Mouse (Mus musculus) neutrophil, adult 5-6 weeks (primary cell): Measurements from ENCODE around the gene Gpr108. TPM values are rescaled to one million over a fixed set of nuclear protein-coding genes. Genes with fewer than 3 reads are reported as not detected.

Experiments
- ATAC-seq: fragments of 151-379, 151-347 bp; 2 replicates; pipeline ENCODE4 v1.8.0; 2017; ENCODE audit warnings: mild to moderate bottlenecking, moderate TSS enrichment; ENCODE audit not compliant: insufficient number of reproducible peaks, poor library complexity, low FRiP score, severe bottlenecking; ENCODE audit errors: extremely low read depth
- total RNA-seq: library from RNA; stranded (forward); fragments of 200-1000 nt; gene quantifications from 2 replicates; pipeline ENCODE4 v1.2.3, GENCODE M21; 2017

Gpr108 gene
- total RNA-seq, 1 experiment from 2014 or later: 34.1 TPM

DNA sequence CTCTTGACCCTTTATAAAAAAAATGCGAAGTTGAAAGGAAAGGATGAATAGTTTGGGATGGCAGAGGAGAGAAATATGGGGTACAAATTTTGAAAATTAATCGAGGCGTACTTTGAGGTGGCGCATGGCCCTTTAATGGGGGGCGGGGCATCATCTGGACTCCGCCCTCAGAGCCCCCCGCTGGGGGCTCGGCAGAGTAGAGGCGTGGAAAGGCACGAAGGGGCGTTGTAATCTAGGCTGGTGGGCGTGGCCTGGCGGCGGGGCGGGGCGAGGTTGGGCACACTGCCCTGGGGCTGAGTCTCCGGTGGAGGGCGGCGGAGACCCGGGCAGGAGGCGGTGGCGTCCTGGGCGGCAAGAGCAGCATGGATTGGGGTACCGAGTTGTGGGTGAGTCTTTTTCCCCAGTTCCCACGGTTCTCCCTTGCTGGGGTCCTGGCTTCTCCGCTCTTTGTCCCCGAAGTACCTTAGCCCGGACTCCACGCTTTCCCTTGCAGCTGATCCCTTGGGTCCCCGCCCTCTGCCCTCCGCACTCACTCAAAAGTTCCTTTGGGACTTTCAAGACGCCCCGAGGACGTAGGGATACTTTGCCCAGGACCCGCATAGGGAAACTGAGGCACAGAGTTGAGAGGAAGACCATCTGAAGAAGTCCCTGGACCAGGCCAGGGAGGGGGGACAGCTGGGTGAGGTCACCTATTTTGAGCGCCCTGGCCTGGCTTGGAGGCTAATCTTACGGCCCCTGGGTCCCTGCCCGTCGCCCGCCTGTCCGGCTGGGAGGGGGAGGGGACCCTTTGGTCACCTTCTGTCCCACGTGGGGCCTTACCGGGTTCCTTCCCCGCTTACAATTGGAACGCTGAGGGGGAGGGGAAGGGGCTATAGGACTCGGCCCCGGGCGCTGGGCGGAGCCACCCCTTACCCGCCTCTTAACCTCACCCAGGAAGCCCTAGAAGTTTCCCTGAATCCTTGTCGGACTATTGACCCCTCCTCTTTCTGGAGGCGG lies 1.2 kb upstream of the Gpr108 start, which contains the start of gene Trip10:
TSS of gene Trip10 (plus strand) at position 270 of the 996 bp plus-strand sequence.
- ATAC-seq: peak; percentile 36

DNA sequence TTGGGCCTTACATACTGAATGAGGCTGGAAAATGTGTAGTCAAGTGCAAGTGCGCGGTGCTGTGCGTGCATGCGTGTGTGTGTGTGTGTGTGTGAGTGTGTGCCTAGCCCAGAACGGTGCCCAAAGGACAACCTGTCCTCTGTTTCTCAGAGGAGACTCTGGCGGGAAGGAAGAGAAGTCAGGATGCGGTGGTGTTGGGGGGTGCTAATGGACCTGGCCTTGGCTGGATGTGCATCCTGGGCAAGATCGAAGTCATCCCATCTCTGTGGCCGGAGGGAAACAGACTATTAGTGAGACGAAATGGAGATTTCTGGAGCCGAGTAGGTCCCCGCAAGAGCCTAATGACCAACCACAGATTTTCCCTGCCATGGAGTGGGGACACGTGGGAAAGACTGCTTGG lies 525 bp upstream of the Gpr108 start:
- ATAC-seq: no peak

DNA sequence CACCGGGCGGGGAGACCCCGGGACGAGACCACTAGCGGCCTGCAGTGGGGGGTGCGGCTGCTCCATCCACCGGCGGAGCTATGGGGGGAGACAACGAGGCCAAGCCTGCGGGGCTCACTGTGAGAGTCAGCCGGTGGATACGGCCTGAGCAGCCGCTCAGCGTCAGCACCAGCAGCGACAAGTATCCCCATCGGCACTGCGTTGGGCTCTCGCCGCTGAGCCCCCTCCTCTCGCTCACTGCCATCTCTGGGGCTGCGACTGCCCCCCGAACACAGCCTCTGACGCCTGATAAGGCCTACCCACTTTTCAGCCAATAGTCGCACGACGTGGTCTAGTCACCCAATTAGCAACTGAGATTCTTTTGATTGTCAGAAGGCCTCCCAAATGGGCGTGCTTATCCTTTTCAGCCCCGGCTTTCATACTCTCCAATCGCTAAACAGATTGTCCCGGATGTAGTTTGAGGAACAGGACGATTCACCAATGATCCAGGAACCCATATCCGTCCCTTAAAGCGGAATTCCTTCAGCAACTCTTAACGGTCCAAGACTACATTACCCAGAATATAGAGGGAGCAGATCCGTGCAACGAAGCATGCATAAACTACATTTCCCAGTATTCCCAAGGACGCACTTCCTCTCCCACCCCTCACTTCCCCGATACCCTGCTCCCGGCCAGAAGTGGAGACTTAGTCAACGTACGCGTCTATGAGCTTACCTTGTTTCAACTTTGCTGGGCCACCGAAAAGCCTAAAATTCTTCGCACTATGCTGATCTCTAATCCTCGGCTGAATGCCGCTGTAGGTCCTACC lies 649 bp downstream of the Gpr108 start:
- peak; percentile 78 for ATAC-seq

DNA sequence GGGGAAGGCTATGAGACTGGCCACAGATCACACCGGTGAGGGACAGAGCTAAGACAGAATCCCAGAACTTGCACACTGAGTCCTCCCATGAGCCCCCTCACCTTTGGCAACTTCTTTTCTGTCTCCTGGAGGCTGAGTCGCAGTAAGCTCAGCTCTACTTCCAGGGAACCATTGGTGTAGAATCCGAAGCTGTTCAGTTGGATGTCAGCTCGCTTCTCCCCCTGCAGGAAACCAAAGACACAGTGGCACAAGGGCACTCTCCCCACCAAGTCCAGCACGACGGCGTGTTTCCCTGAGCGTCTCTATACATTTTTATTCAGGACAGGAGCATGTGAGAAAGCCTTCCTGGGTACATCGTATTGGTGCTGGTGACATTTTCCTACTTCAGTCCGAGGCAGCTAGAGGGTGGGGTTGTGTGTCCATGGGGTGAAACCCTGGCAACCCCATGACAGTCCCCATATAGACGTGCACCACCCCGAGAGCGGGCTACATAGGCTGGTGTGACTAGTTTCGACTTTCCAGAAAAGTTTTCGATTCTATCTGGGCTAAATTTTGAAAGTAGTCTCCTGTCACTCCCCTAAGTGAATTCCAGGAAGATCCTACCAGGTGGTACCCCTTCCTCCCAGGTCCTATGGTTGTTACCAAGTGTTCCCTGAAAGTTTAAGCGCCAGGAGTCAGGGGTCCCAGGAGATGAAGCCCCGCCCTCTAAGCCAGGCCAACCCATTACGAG lies 1.4 kb downstream of the Gpr108 start:
- no peak for ATAC-seq

DNA sequence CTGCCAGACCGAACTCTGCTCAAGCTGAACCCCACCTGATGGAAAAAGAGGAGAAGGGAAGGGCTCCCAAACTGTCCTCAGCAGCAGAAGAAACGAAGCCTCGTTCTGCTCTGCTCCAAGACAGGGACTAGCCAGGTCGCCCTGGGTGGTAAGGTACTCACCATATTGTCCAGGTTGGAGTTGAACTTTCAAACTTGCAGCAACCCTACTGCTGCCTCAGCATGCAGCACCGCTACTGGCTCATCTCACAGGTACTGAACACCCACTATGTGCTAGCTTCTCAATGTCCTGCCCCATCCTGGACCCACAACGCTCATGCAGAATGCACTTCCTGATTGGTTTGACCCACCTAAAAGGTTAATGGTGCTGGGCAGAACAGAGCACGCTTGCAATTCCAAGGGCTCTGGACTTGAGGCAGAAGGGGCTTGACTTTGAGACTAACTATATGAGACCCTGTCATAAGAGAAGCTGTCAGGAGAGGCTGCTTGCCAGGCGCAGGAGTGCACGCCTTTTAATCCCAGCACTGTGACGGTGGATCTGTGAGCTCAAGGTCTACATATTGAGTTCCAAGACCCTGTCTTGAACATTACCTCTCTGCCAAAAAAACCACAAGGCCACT lies 2.8 kb downstream of the Gpr108 start:
- no peak for ATAC-seq

DNA sequence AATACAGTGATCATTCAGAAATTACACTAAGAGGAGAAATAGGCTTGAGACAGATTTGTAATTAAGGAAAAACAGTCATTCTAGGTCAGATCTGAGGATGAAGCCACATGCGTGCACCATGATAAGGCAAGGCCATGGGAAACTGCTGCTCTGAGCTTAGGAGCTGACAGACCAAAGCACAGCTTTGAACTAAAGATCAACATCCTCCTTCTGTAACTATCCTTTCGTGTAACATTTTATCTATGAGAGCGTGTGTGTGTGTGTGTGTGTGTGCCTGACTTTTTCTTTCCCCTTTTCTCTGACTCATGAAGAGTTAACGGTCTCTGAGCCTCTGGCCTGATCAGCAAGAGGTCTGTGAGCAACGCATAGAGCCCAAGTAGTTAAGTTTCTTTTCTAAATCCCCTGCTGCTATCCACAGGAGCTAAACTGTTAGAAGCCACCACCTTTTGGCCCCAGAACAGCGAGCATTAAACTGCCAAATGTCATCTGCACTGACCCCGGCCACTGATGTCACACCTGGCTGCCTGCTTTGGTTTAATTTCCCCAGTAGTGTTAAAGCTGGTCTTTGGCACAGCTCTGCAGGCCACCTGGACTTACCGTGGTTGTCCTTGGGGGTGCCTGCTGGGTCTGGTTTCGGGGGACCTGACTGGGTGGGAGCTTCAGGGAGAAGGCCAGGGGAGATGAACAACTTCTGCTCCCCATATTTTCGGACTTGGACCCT lies 4.4 kb downstream of the Gpr108 start:
- no peak for ATAC-seq

DNA sequence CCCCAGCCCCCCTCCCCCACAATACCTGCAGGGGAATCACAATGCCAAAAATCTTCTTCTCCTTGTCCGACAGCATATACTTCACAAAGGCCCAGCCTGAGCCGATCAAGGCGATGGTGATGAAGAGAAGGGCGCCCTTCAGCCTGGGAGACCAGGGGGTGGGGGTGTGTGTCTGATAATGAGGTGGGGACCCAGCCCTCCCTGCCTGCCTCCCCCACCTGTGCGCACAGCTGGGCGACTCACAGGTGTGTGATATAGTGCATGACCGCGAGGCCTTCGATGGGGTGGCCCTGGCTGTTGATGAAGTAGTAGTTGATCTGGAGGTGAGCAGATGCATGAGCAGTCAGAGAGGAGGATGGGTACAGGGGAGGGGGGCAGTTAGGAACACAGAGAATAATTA lies 11.1 kb downstream of the Gpr108 start:
- ATAC-seq: no peak

DNA sequence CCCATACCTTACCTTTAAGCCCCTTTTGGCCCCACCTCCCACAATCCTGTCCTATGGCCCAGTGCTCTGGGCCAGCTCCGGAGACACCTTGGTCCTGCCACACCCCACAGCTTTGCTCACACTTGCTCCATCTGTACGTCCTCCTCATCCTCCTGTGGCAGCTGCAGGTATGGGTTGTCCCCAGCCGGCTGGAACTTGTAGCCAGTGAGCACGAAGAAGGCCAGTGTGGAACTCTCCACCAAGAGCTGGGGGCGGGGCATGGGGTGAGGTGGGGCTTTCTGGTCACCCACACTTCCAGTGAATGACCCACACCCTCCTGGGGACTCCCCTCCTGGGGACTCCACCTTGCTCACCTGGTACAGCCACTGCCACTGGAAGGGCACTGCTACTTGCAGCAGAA lies 12.4 kb downstream of the Gpr108 start:
- ATAC-seq: no peak

DNA sequence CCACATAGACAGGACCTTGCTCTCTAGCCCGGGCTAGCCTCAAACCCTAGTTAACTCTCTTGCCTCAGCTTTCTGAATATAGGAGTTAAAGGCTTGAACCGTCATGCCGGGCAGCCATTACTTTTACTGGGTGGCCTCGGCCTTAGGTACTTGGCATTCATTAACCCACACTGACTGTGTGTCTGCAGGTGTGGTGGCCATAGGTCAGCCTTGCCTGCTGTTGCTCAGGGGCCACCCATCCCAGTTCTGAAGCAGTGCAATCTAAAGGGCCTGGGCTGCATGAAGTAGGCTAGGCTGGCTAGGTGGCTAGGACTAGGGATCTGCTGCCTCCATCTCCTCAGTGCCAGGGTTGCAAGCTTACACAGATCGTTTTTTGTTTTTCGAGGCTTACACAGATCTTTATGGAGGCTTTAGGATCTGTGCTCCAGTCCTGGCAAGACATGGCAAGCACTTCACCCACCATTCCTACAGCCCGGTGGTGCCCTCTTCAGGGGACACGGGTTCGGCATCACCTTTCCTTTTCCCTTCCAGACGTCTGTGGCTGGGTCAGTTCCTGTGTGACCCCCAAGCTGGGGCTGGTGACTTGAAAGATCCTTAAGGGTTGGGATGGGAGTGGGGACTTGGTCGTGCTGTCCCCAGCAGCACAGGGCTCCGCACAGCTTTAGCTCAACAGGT lies 13.9 kb downstream of the Gpr108 start:
- ATAC-seq: no peak

DNA sequence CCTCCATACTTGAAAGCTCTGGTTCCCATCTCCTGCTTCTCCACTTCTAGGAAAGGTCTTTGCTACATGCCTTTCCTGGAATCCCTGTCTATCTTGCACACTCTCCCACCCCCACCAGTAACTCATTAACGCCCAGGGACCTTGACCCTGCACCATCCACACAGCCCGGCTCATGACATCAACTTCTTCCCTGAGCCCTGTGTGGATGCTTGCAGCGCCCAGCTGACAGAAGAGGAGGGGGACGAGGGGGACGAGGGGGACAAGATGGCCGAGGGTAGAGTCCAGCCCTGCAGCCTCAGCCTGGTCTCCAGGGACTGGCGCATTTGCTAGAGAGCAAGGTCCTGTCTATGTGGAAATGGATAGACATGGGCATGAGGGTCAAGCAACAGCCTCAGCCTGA lies 15.2 kb downstream of the Gpr108 start:
- ATAC-seq: no peak

DNA sequence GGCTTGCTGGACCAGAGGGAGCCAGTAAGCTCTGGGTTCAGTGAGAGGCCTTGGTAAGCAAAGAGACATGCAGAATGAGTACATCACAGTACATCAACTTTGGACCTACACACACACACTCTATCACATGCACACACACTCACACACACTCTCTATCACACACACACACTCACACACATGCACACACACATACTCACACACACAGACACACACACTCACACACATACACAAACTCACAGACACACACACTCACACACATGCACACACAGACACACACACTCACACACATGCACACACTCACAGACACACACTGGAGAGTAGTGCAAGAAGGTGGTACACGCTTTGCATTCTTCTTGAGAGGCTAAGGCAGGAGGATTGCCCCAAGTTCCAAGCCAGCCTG lies 16.0 kb downstream of the Gpr108 start:
- no peak for ATAC-seq

DNA sequence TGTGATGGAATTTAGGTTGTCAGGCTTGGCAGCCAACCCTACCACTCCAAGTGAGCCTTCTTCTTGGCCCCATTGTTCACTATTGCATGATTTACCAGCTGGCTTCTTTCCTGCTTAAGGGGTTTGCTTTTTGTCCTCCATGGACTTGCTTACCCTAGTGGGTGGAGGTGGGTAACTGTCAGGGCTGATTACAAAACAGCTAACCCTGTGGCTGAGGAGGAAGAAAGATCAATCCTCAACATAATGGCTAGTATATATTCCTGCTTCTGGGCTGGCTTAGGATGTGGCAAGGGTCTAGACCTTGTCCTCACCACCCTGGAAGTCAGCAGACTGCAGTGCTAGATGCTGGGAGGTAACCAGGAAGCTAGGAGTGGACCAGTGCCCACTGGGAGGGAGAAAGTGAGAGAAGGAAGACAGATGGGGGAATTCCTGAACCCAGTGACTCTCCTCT lies 16.9 kb downstream of the Gpr108 start:
- ATAC-seq: no peak

DNA sequence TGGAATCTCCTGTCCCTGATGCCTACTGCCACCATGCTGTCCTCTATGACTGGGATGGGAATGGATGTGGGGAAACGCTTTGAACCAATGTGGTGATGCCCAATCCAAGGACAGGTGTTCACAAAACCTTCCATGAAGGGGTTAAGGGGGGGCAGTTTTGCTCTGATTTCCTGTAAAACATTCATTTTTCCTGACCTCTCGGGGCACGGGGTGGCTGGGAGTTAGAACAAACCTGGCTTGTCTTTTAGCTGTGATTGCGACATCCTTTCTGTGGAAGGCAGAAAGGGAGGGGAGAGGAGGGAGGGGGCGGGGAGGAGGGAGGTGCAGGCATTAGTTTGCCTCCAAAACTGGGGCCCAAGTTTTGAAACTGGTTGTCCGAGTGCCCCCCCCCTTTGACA lies 17.5 kb downstream of the Gpr108 start:
- ATAC-seq: no peak

DNA sequence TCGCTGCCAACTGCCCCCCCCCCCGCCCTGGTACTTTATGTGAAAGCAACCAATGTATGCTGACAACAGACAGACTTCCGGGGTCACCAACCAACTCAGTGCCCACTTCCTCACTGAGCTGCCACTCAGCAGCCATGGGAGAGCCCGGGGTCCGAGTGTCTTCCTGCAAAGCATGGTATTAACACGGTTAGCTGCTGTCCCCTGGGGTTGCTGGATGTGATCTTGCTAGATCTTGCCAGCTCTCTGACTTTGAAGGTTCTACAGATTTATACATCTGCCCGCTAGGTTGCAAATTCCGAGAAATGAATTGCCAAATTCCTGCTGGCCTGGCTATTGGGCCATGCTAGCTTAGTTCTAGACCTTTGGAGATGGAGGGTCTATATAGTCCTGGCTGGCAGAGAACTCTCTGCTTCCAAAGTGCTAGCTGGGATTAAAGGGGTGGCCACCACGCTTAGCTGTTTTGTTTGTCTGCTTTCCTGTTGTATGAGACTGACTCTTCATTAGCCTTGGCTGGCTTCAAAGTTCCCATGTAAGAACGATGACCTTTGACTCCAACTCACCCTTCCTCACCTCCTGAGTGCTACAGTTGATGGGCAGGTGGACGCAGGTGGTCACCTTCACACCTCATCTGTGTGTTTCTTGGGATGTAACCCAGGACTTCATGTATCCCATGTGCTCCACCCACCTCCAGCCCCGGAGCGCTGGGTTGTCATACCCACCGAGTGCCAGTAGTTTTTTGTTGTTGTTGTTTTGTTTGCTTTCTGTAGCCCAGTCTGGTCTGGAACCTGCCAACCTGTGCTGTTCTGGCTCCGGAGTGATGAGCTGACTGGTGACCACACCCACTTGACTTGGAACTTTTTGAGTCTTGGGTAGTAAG lies 18.2 kb downstream of the Gpr108 start:
- ATAC-seq: peak; percentile 14; the same call in 1 of the 2 replicates

DNA sequence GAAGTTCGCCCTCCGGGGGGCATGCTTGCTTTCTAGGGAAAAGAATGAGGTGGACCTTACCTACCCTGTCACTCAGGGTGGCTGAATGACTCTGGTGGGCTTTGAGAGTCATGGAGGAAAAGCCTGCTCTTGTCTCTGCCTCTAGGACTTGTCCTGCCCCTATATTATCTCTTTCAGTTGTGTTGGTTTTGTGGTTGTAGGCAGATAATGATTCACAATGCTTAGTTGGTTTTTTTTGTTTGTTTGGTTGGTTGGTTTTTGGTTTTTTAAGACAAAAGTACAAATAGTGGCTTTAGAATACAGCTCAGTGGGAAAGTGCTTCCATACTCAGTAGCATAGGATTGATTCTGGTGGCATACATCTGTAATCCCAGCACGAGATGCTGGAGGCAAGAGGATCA lies 19.4 kb downstream of the Gpr108 start:
- ATAC-seq: no peak

DNA sequence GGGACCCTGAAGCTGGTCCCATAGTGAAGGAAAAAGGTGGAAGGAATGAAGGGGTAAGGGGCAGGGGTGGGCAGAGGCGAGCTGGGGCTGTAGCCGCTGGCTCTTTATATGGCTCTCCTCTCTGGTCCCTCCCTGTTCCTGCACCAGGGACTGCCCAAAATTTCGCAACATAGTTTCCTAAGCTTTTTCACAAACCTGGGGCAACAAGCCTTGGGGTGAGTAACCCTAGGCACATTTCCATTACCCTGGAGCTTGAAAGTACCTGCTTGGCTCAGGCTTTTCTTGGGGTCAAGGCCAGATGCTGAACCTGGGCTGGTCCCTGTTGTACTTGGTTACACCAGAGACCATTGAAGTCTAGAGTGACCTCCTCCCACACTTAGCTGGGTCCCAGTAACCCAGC lies 20.2 kb downstream of the Gpr108 start, which contains the start of gene C3:
TSS of gene C3 (minus strand) at position 123 of the 400 bp plus-strand sequence.
- ATAC-seq: peak; percentile 50

DNA sequence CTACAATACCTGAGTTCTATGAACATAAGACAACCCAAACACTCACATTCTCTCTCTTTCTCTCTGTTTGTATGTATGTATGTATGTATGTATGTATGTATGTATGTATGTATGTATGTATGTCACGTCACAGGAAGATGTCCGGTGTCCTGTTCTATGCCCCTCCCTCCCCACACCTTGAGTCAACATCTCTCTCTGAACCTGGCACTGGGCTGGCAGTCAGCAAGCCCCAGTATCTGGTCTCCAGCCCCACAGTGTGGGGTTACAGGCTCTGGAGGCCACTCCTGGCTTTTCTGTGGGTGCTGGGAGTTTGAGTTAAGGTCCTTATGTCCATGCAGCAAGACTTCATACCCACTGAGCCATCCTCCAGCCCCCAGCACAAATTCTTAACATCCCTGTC lies 20.8 kb downstream of the Gpr108 start:
- no peak for ATAC-seq
